Mouse (Mus musculus) cortical plate, adult 2 months (tissue): Measurements from ENCODE around the gene Krt71.

Experiments used
- CTCF ChIP-seq: fragments of 200-500 bp; IDR thresholded peaks from 2 replicates; pipeline ENCODE4 v1.5.1; 2011; ENCODE audit warnings: mild to moderate bottlenecking, control low read depth, low read length; ENCODE audit not compliant: insufficient read depth; ENCODE audit errors: extremely low read depth
- POLR2A ChIP-seq: fragments of 200-500 bp; IDR thresholded peaks from 2 replicates; pipeline ENCODE4 v1.6.1; 2011; ENCODE audit warnings: mild to moderate bottlenecking, low read length, control low read depth; ENCODE audit not compliant: insufficient read depth; ENCODE audit errors: extremely low read depth

- TF ChIP-seq CTCF (no peak), POLR2A (no peak)
These were observed 40.5 kb downstream of the Krt71 start for GRCm38 (mm10) chr15:101702380-101702779.
